27 mouse cellular contexts compared by ENCODE assay signal in genomic region chr5:66815877-66816276, GRCm38 (mm10).
DNase-seq lines count a peak whose midpoint lies in the region; ATAC-seq lines count a peak whose summit lies in the region.
"Had no signal": no experiment of that assay in that cellular context is flagged by ENCODE, and none has a peak within 500 bp of the region (broad histone marks: within the 10 kb centered on the region; RNA-seq: fewer than 3 reads in every experiment).

No protein-coding gene starts in this region.

- H3K27me3 ChIP-seq in hindbrain, embryonic 10.5 days (ENCODE audit: insufficient read depth, poor library complexity, severe bottlenecking): no peaks in the 10 kb centered on the region
- no peaks in the 10 kb centered on the region for H3K27me3 ChIP-seq in hindbrain, embryonic 12.5 days
- no peaks in the 10 kb centered on the region for H3K27me3 ChIP-seq in midbrain, embryonic 12.5 days
- no peaks in the 10 kb centered on the region for H3K27me3 ChIP-seq in midbrain, embryonic 14.5 days (ENCODE audit: control insufficient read depth, insufficient read depth, low read length)
- no peaks in the 10 kb centered on the region for H3K27me3 ChIP-seq in embryonic facial prominence, embryonic 15.5 days
- H3K27me3 ChIP-seq: kidney, embryonic 15.5 days; limb, embryonic 15.5 days; liver, embryonic 13.5 days had no signal

- H3K9me3 ChIP-seq in hindbrain, embryonic 10.5 days: no peaks in the 10 kb centered on the region
- no peaks in the 10 kb centered on the region for H3K9me3 ChIP-seq in hindbrain, embryonic 12.5 days (replicated peaks)
- no peaks in the 10 kb centered on the region for H3K9me3 ChIP-seq in midbrain, embryonic 12.5 days
- no peaks in the 10 kb centered on the region for H3K9me3 ChIP-seq in midbrain, embryonic 14.5 days (ENCODE audit: control insufficient read depth, low read length)
- H3K9me3 ChIP-seq in embryonic facial prominence, embryonic 15.5 days (replicated peaks): no peaks in the 10 kb centered on the region
- H3K9me3 ChIP-seq: kidney, embryonic 15.5 days; limb, embryonic 10.5 days; limb, embryonic 15.5 days; liver, embryonic 13.5 days had no signal

- no peak for DNase-seq in hindbrain, embryonic 10.5 days (ENCODE audit: low spot score)
- DNase-seq in midbrain, embryonic 14.5 days: no peak
- DNase-seq in R1 (ENCODE audit: low read depth, low spot score): peak; percentile 6
- DNase-seq in layer of hippocampus, adult 18-20 months (ENCODE audit: low spot score in 2 of 2): no peak
- DNase-seq: adrenal gland, adult 8-10 months; B cell, adult 2 months; cerebellum, adult 9-10 months; cerebellum, postnatal 36 days; embryo, embryonic 11 days; gastrocnemius, postnatal 25 days; heart, postnatal 36 days; kidney, adult 18-20 months; kidney, postnatal 4 days; layer of hippocampus, postnatal 36 days; liver, embryonic 13.5 days; lung, adult 18-20 months; lung, postnatal 10 days; thymus, adult 2 months; thymus, postnatal 36 days had no signal

- no peak overlapping the region for H3K4me2 ChIP-seq in hindbrain, embryonic 12.5 days (replicated peaks)
- H3K4me2 ChIP-seq in midbrain, embryonic 12.5 days (replicated peaks): peak overlapping the region; percentile 17; the same call in 1 of the 2 replicates
- H3K4me2 ChIP-seq in midbrain, embryonic 14.5 days (ENCODE audit: low read length): no peak overlapping the region
- no peak overlapping the region for H3K4me2 ChIP-seq in embryonic facial prominence, embryonic 15.5 days (replicated peaks)
- H3K4me2 ChIP-seq: heart, embryonic 11.5 days; kidney, embryonic 15.5 days; limb, embryonic 15.5 days; liver, embryonic 13.5 days had no signal

- ATAC-seq in hindbrain, embryonic 12.5 days (ENCODE audit: low FRiP score): no peak
- ATAC-seq in midbrain, embryonic 12.5 days (ENCODE audit: low FRiP score, low read depth): no peak
- ATAC-seq in midbrain, embryonic 14.5 days (ENCODE audit: low FRiP score, low TSS enrichment): no peak
- no peak for ATAC-seq in embryonic facial prominence, embryonic 15.5 days (ENCODE audit: insufficient number of reproducible peaks, low FRiP score, low TSS enrichment, low read depth)
- ATAC-seq: hindbrain, embryonic 16.5 days had no signal

- H3K27ac ChIP-seq in hindbrain, embryonic 10.5 days: 0 out of 2 replicates have a peak overlapping the region, but pooled peaks have one; percentile 12
- H3K27ac ChIP-seq in hindbrain, embryonic 12.5 days: no peak overlapping the region
- H3K27ac ChIP-seq in midbrain, embryonic 12.5 days (replicated peaks): no peak overlapping the region
- H3K27ac ChIP-seq in midbrain, embryonic 14.5 days (replicated peaks; ENCODE audit: low read depth, low read length): no peak overlapping the region
- H3K27ac ChIP-seq in embryonic facial prominence, embryonic 15.5 days (replicated peaks): peak overlapping the region; percentile 28; the same call in 1 of the 2 replicates
- H3K27ac ChIP-seq: kidney, embryonic 15.5 days; limb, embryonic 10.5 days; limb, embryonic 15.5 days; liver, embryonic 13.5 days had no signal

- WGBS in hindbrain, embryonic 10.5 days: 37% methylated on average over 6 of the region's 6 CpGs
- 27% methylated on average over 6 of the region's 6 CpGs for WGBS in hindbrain, embryonic 12.5 days
- WGBS in midbrain, embryonic 12.5 days: 15% methylated on average over 6 of the region's 6 CpGs
- 10% methylated on average over 6 of the region's 6 CpGs for WGBS in midbrain, embryonic 14.5 days
- WGBS in embryonic facial prominence, embryonic 15.5 days: 24% methylated on average over 6 of the region's 6 CpGs

- H3K9ac ChIP-seq in hindbrain, embryonic 12.5 days: no peak overlapping the region
- H3K9ac ChIP-seq in midbrain, embryonic 12.5 days (replicated peaks): no peak overlapping the region
- no peak overlapping the region for H3K9ac ChIP-seq in midbrain, embryonic 14.5 days (replicated peaks; ENCODE audit: low read length)
- H3K9ac ChIP-seq in embryonic facial prominence, embryonic 15.5 days: no peak overlapping the region
- H3K9ac ChIP-seq: kidney, embryonic 15.5 days; limb, embryonic 15.5 days; liver, embryonic 13.5 days had no signal

- peaks cover 14% of the 10 kb centered on the region for H3K4me1 ChIP-seq in hindbrain, embryonic 10.5 days (replicated peaks)
- peaks cover 5% of the 10 kb centered on the region for H3K4me1 ChIP-seq in hindbrain, embryonic 12.5 days
- H3K4me1 ChIP-seq in midbrain, embryonic 12.5 days: peaks cover 11% of the 10 kb centered on the region
- H3K4me1 ChIP-seq in midbrain, embryonic 14.5 days (ENCODE audit: control insufficient read depth, insufficient read depth, low read length): no peaks in the 10 kb centered on the region; the same call in 1 of the 2 replicates
- H3K4me1 ChIP-seq in embryonic facial prominence, embryonic 15.5 days: peaks cover 11% of the 10 kb centered on the region
- H3K4me1 ChIP-seq: liver, embryonic 13.5 days had no signal

- H3K4me3 ChIP-seq in hindbrain, embryonic 10.5 days: no peak overlapping the region
- no peak overlapping the region for H3K4me3 ChIP-seq in hindbrain, embryonic 12.5 days
- H3K4me3 ChIP-seq in midbrain, embryonic 12.5 days: no peak overlapping the region
- no peak overlapping the region for H3K4me3 ChIP-seq in midbrain, embryonic 14.5 days (replicated peaks; ENCODE audit: low read depth, low read length)
- H3K4me3 ChIP-seq in embryonic facial prominence, embryonic 15.5 days (replicated peaks): no peak overlapping the region
- H3K4me3 ChIP-seq: kidney, embryonic 15.5 days; limb, embryonic 10.5 days; limb, embryonic 15.5 days; liver, embryonic 13.5 days had no signal

- H3K36me3 ChIP-seq in hindbrain, embryonic 10.5 days: no peaks in the 10 kb centered on the region
- no peaks in the 10 kb centered on the region for H3K36me3 ChIP-seq in hindbrain, embryonic 12.5 days
- H3K36me3 ChIP-seq in midbrain, embryonic 12.5 days: no peaks in the 10 kb centered on the region
- H3K36me3 ChIP-seq in midbrain, embryonic 14.5 days (ENCODE audit: control insufficient read depth, insufficient read depth, low read length): no peaks in the 10 kb centered on the region
- no peaks in the 10 kb centered on the region for H3K36me3 ChIP-seq in embryonic facial prominence, embryonic 15.5 days
- H3K36me3 ChIP-seq: kidney, embryonic 15.5 days; limb, embryonic 10.5 days; limb, embryonic 15.5 days; liver, embryonic 13.5 days had no signal

Comparison
In these comparisons a context has a peak if more than half of its experiments do, and no peak if none do; other contexts are left out.
1. H3K27ac ChIP-seq: peak in hindbrain, embryonic 10.5 days (single experiment) and embryonic facial prominence, embryonic 15.5 days (single experiment); none in hindbrain, embryonic 12.5 days (single experiment), midbrain, embryonic 12.5 days (single experiment) and midbrain, embryonic 14.5 days (single experiment).